Mouse (Mus musculus): Measurements from ENCODE around the gene Tubgcp4. TPM values are rescaled to one million over a fixed set of nuclear protein-coding genes. Genes with fewer than 3 reads are reported as not detected.

Tubgcp4 gene
- total RNA-seq, 1 experiment from 2014 or later, result 56.7 TPM

DNA sequence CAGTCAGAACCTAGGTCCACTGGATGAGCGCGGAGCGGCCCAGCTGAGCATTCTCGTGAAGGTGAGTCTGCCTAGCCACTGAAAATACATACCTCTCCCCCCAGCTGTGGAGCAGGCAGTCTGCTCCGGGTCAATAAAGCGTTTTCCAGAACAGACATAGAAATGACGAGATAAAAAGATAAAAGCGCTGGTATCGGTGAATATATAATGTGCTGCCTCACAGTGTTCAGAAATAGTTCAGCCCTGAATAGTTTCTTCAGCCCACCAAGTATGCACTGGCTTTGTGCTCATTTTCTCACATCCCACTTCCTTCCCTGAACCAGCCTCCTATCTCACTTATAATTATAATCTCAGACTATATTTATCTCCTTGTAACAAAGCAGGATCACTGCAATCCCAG lies 25.0 kb downstream of the Tubgcp4 start:
- no peak for DNase-seq

DNA sequence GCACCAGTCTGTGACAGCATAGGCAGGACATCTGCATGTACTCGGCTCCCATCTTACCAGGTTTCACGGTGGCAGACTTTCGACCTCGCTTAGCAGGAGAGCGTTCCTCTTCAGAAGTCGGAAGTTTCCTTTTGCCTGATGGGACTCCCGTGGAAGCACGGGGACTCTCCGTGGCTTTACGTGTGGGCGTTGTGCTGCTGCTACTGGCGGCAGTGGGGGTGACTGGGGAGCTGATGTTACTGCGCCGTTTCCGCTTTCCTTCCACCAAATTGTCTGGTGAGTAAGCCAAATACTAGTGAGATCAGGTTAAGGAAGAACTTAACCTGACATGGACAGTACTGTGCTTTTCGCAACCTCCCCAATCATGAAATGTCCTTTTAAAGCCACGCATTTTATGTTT lies 33.8 kb downstream of the Tubgcp4 start:
- no peak for DNase-seq

DNA sequence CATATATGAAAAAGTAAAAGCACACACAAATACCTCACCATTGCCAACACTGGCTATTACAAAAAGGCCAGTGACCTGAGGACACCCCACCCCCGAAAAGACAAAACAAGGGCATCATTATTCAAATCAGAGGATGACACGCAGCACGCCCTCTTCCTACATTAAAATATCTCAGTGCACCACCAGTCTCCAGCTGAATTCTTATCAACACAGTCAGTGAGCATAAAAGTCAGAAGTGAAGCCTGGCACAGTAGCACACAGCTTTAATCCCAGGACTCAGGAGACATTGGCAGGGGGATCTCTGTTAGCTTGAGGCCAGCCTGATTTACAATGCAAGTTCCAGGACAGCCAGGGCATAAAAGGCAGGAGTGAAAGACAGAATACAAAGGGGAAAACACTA lies 36.1 kb downstream of the Tubgcp4 start:
- DNase-seq, result no peak

DNA sequence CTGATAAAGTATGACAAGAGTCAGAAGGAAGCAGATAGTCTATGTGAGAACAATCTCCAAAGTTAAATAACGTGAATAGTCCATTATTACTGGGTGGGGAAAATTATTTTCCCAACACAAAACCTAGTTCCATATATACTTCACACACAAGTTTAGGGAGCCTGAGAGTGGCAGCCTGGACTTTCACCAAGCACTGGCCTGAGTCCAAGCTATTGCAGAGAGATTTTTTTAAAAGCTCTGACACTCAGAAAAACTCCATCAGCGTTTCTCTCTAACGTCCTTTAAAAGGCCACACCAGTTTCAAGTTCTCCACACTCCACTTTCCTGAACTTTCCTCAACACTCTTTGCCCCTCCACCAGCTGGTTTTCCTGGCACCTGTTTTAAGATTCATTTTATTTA lies 44.0 kb downstream of the Tubgcp4 start:
- DNase-seq, result no peak

DNA sequence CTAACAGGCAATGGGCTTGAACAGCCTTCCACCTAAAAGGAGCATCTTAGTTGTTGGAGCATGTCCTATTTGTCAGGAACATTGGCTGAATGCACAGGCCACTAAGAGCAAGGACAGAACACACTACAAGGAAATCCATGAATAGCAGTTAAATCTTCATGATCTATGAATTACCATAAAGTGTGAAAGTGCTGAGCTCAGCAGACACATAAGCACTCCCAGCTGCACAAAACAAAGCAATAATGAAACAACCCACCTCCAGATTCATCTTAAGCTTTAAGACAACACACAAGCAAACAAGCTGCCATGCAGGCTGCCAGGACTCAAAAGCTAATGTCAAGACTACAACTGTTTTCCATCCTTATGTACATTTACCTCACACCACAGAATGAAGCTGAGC lies 48.7 kb downstream of the Tubgcp4 start:
- DNase-seq, result no peak

DNA sequence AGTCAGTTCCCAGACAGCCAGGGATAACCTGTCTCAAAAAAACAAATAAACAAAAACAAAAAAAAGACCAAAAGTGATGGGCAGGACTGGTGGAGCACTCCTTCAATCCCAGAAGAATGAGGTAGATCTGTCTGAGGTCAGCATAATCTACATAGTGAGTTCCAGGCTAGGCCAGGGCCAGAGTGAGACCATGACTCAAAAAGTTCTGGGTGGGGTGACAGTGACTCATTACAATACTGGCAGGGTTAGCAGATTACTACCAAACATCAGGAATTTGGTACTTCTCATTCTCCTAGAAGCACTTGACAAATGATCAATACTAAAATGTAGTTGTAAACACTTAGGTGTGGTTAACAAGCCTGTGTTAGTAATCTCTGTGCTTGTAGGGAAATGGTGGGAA lies 49.5 kb downstream of the Tubgcp4 start:
- no peak for DNase-seq

DNA sequence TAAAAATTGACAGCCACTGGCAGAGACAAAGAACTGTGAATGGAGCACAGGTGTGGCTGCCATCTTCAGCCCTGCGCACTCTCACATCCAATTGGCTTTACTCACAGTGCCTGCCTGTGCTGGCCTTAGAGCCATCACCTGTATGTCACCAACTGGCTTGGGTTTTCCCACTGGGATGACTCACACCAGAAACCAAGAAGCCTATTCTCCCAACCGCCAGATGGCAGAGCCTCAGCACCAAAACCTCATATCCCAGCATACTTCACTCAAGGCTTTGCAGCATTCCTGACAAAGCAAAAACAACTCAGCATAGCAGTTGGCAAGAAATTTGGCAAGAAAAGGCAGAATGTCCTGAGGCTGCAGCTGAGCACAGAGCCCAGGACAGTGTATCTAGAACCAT lies 52.6 kb downstream of the Tubgcp4 start:
- peak; percentile 39 for DNase-seq

DNA sequence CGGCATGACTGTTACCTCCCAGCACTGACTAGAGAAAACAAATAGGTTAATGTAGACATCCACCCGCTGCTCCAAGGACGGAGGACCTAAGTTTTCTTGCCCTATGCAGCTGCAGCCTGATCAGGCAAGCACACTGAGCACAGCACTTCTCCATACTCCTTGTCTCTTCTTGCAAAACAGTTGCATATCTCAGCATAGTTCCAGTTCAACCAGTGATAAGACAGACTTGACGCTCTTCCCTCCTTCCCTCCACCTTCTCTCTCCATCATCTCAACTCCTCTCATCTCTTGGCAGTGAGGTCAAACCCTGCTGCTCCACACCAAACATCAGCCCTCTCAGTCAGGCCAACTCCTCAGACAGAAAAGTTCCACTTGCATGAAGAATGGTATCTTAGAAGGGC lies 57.7 kb downstream of the Tubgcp4 start:
- DNase-seq, result no peak

DNA sequence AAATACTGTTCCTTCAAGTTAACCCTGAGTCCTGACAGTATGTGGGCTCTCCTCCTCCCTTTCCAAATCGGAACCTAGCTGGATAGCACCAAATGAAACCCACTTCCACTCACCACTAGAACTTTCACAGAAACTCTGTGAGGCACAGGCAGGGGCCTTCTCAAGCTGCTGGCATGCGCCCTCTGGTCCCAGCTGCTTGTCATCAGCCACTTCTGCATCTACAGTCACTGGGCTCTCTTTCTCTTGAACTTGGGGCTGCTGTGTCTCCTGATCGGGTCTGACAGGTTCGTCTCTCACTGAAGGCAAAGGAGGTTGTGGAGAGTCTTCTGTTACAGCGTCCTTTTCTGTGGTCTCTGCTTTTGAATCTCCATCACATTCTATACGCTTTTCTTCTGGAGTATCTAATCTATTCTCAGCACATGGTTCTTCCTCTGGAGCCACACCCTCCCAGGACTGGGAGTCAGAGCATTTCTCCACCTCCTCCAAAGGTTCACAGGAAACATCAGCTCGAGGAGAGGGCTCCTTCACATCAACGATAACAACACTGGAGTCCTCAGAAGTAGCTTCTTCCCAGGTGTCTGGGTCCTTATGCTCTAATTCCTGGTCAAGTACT lies 65.1 kb downstream of the Tubgcp4 start:
- DNase-seq, result no peak

DNA sequence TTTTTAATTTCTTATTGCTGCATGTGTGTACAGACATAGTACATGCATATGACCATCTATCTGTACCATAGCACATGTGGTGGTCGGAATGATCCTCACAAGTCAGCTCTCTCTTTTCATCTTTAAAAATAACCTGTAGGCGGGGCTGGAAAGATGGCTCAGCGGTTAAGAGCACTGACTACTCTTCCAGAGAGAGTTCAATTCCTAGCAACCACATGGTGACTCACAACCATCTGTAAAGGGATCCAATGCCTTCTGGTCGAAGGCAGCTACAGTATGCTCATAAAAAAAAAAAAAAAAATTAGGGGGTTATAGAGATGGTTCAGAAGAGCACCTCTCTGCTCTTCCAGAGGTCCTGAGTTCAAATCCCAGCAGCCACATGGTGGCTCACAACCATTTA lies 69.0 kb downstream of the Tubgcp4 start:
- DNase-seq, result no peak

DNA sequence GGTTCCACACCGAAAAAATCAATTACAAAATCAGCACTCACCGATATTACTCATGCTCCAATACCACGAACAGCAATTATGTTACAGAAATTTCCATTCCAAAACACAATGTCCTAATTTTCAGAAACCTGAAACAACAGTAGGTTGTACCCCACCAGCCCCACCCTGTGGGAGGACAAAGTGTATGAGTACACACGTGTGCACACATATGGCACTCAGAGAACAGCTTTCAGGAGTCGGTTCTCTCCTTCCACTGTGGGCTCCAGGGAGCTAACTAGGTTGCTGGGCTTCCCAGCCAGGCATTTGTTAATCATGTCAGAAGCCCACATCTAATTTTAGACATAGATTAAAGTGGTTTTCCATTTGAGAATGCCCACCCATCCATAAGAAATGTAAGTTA lies 73.6 kb downstream of the Tubgcp4 start:
- DNase-seq, result no peak

Other genes starting within 250 kb of the Tubgcp4 start
- gene Ubr1, start 199.9 kb upstream of the Tubgcp4 start, total RNA-seq (2021), result 27.7 and 40.6 TPM in 2 replicates
- gene Tmem62, start 193.6 kb upstream of the Tubgcp4 start, total RNA-seq (2021), result 26.7 and 27.9 TPM in 2 replicates
- 48.2 and 51.3 TPM in 2 replicates for gene Ccndbp1, start 162.3 kb upstream of the Tubgcp4 start, total RNA-seq (2021)
- gene Epb42, start 133.6 kb upstream of the Tubgcp4 start, total RNA-seq (2021), result not detected in 2 replicates
- gene Tgm5, start 84.8 kb upstream of the Tubgcp4 start, total RNA-seq (2021), result not detected in 2 replicates
- not detected in 2 replicates for gene Tgm7, start 60.9 kb upstream of the Tubgcp4 start, total RNA-seq (2021)
- gene Adal, start 30.2 kb upstream of the Tubgcp4 start, total RNA-seq (2021), result 19.4 and 21.5 TPM in 2 replicates
- gene Lcmt2, start 30.0 kb upstream of the Tubgcp4 start, total RNA-seq (2021), result 11.4 and 12.3 TPM in 2 replicates
- 20.7 and 22.9 TPM in 2 replicates for gene Zscan29, start 471 bp downstream of the Tubgcp4 start, total RNA-seq (2021)
- 82.8 and 89.4 TPM in 2 replicates for gene Trp53bp1, start 100.8 kb downstream of the Tubgcp4 start, total RNA-seq (2021)
- 4.9 and 6.2 TPM in 2 replicates for gene Map1a, start 118.9 kb downstream of the Tubgcp4 start, total RNA-seq (2021)
- gene Ppip5k1, start 184.7 kb downstream of the Tubgcp4 start, total RNA-seq (2021), result 51.9 and 56.6 TPM in 2 replicates
- 6.3 and 8.9 TPM in 2 replicates for gene Ckmt1, start 187.1 kb downstream of the Tubgcp4 start, total RNA-seq (2021)
- not detected in 2 replicates for gene Strc, start 216.5 kb downstream of the Tubgcp4 start, total RNA-seq (2021)
- gene Pdia3, start 243.1 kb downstream of the Tubgcp4 start, total RNA-seq (2021), result 377 and 379 TPM in 2 replicates
- 2.3 and 4.0 TPM in 2 replicates for gene Catsper2, start 243.1 kb downstream of the Tubgcp4 start, total RNA-seq (2021)